Mouse (Mus musculus): ENCODE results near the gene Tmem208. TPM values are rescaled to one million over a fixed set of nuclear protein-coding genes. Genes with fewer than 3 reads are reported as not detected.

The Tmem208 gene
- total and polyA plus RNA-seq, 3 experiments, result 76.2 to 133 (median 88.1) TPM

- TF ChIP-seq IRF4 (IDR thresholded peaks at IDR 0.05; ENCODE audit: low read depth, low read length) (peak; percentile 67), GABPA (IDR thresholded peaks at IDR 0.05; ENCODE audit: insufficient replicate concordance, low read depth, low read length) (no peak), MAZ (IDR thresholded peaks at IDR 0.05; ENCODE audit: low read depth, low read length) (0 out of 2 replicates have a peak, but pooled peaks have one; percentile 51)
Observed at GRCm38 (mm10) chr8:105295256-105295655, 30.9 kb upstream of the Tmem208 start (continued).

DNA sequence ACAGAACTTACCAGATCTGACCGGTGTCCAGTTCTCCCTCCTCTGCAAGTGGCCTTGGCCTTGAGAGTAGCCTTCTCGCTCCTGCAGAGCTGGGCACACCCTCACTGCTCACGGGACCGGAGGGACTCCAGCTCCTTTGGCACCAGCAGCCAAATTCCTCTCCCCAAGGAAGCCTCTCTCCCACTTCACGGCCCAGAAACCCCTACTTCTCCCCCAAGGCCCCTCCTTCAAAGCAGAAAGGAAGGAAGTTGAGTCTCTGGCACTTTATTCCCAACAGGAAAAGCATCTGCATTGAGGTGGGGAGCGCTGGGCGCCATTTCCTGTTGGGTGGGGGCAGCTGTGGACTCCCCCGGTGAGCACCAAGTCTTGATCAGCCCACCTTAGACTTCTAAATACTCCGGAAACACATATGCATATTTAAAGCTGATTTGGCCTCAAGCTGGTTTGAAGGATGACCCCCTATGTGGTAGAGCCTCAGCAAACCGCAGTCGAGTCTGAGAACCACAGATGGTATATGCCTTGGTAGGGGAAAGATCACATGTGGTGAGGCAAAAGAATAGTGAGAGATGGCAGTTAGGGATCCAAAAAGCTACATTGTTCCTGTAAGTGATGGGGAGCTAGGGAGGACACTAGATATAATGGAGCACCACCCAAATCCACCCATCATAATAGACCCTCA, 30.1 kb upstream of the Tmem208 start, which contains the start of gene Exoc3l:
Gene Exoc3l (minus strand): TSS at position 207 of the 679 bp plus-strand sequence.
- H3K4me3 ChIP-seq (replicated peaks in 1 of 3; ENCODE audit: low read depth in 2 of 3, low read length in 2 of 3, poor library complexity in 1 of 3), result peak within 1 kb of the TSS; percentile 82 to 96 (median 89)
- in situ Hi-C loops (cut with MboI; ENCODE audit: low pct_ligation_motif_present, low pct_unique_long_range_greater_than_20kb, low sequenced_read_pairs), result no loop called here
- DNase-seq (ENCODE audit: extremely low read depth), result peak; percentile 60

DNA sequence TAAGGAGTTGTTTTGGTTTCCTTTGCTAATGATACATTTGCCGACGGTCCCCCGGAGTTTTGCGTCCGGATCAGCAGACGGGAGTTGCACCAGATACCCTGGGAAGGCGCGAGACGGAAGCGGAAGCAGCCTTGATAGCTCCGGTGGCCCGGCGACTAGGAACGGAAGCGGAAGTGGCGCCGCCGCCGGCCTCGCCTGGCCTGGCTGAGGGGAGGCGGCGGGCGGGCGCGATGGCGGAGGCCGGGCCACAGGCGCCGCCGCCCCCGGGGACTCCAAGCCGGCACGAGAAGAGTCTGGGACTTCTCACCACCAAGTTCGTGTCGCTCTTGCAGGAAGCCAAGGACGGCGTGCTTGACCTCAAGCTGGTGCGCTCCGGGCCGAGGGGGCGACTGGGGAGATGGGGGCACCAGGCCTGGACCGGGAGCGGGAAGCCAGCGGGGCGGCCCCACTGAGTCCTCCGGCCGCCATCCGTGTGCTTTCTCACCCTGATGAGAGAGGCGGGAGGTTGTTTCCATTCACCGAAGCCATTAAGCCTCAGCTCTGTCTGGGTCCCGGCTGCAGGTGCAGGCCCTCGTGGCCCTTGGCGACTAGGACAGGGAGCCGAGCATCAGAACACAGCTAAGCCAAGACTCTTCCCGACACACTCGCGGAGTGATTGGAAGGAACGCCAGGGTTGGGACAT, 28.5 kb upstream of the Tmem208 start, which contains the start of gene E2f4:
Gene E2f4 (plus strand): TSS at position 153 of the 682 bp plus-strand sequence.
- H3K27ac ChIP-seq (ENCODE audit: insufficient read depth, low read depth), result peak within 1 kb of the TSS; percentile 50
- H3K27me3 ChIP-seq (replicated peaks), result no peaks in the 10 kb centered on the region
- peak within 1 kb of the TSS; percentile 88 for H3K4me2 ChIP-seq (ENCODE audit: insufficient read depth, low read depth, poor library complexity, severe bottlenecking)
- peaks cover 26% of the 10 kb centered on the region for H3K79me2 ChIP-seq (replicated peaks; ENCODE audit: control insufficient read depth, extremely low read depth, insufficient read depth, poor library complexity, severe bottlenecking)
- no peaks in the 10 kb centered on the region for H3K9me3 ChIP-seq (replicated peaks; ENCODE audit: low read length)
- H3K9ac ChIP-seq (ENCODE audit: insufficient read depth, low read depth), result peak within 1 kb of the TSS; percentile 94
- H3K4me1 ChIP-seq (ENCODE audit: control insufficient read depth in 1 of 2, insufficient read depth in 2 of 2), result peaks cover 10 to 59% of the 10 kb centered on the region in 2 experiments
- DNase-seq (ENCODE audit: extremely low read depth), result peak; percentile 93
- in situ Hi-C loops (cut with MboI; ENCODE audit: low pct_ligation_motif_present, low pct_unique_long_range_greater_than_20kb, low sequenced_read_pairs), result no loop called here
- peak within 1 kb of the TSS; percentile 82 to 96 (median 89) for H3K4me3 ChIP-seq (replicated peaks in 1 of 3; ENCODE audit: low read depth in 2 of 3, low read length in 2 of 3, poor library complexity in 1 of 3)
- peaks cover 25 to 47% of the 10 kb centered on the region in 2 experiments for H3K36me3 ChIP-seq (replicated peaks in 1 of 2; ENCODE audit: control insufficient read depth in 1 of 2, insufficient read depth in 1 of 2, low read length in 1 of 2)
- dilution Hi-C loops (cut with MboI; ENCODE audit: extremely low pct_ligation_motif_present, extremely low pct_unique_long_range_greater_than_20kb, low sequenced_read_pairs), result no loop called here
- peak; percentile 81 for TF ChIP-seq TCF12 (IDR thresholded peaks at IDR 0.05; ENCODE audit: low read depth, low read length)
- no peak for TF ChIP-seq PAX5 (IDR thresholded peaks at IDR 0.05; ENCODE audit: low read length)
- TF ChIP-seq IRF4 (IDR thresholded peaks at IDR 0.05; ENCODE audit: low read depth, low read length), result peak; percentile 57; the same call in 1 of the 2 replicates
- TF ChIP-seq SMC3 (IDR thresholded peaks at IDR 0.05; ENCODE audit: low read depth, low read length), result no peak
- TF ChIP-seq KAT2A (IDR thresholded peaks at IDR 0.05; ENCODE audit: insufficient replicate concordance, low read length), result peak; percentile 73; the same call in 1 of the 2 replicates
- peak; percentile 85 for TF ChIP-seq POLR2A (IDR thresholded peaks at IDR 0.05; ENCODE audit: low read depth, low read length)
- no peak for TF ChIP-seq CTCF (conservative IDR thresholded peaks at IDR 0.05 in 1 of 2, IDR thresholded peaks at IDR 0.05 in 1 of 2; ENCODE audit: low read depth in 2 of 2, low read length in 2 of 2)
- TF ChIP-seq USF1 (IDR thresholded peaks at IDR 0.05; ENCODE audit: low read depth, low read length), result no peak
- peak; percentile 99 for TF ChIP-seq ELF1 (IDR thresholded peaks at IDR 0.05; ENCODE audit: low read depth, low read length)
- TF ChIP-seq NRF1 (IDR thresholded peaks at IDR 0.05; ENCODE audit: low read depth, low read length), result peak; percentile 43
- no peak for TF ChIP-seq MAX (IDR thresholded peaks at IDR 0.05; ENCODE audit: low read length)
- no peak for TF ChIP-seq MAFK (IDR thresholded peaks at IDR 0.05; ENCODE audit: insufficient replicate concordance, low read length)
- TF ChIP-seq E2F4 (IDR thresholded peaks at IDR 0.05; ENCODE audit: insufficient replicate concordance, low read depth, low read length), result no peak
- no peak for TF ChIP-seq CHD1 (IDR thresholded peaks at IDR 0.05; ENCODE audit: low read depth, low read length)
- TF ChIP-seq ZKSCAN1 (IDR thresholded peaks at IDR 0.05; ENCODE audit: borderline replicate concordance, low read depth, low read length), result no peak
- TF ChIP-seq MYC (IDR thresholded peaks at IDR 0.05; ENCODE audit: low read depth, low read length), result peak; percentile 52; the same call in 1 of the 2 replicates
- peak; percentile 66; the same call in 1 of the 2 replicates for TF ChIP-seq POLR2AphosphoS2 (IDR thresholded peaks at IDR 0.05; ENCODE audit: low read depth, low read length)
- TF ChIP-seq CHD2 (IDR thresholded peaks at IDR 0.05; ENCODE audit: low read length), result no peak; the same call in 1 of the 2 replicates
- 0 out of 2 replicates have a peak, but pooled peaks have one; percentile 27 for TF ChIP-seq TBP (conservative IDR thresholded peaks at IDR 0.05; ENCODE audit: low read depth, low read length)

More for the DNA sequence above, 30.1 kb upstream of the Tmem208 start, which contains the start of gene Exoc3l:
- H3K4me1 ChIP-seq (ENCODE audit: control insufficient read depth in 1 of 2, insufficient read depth in 2 of 2), result peaks cover 8 to 47% of the 10 kb centered on the region in 2 experiments
- no peaks in the 10 kb centered on the region for H3K27me3 ChIP-seq (replicated peaks)
- TF ChIP-seq UBTF (IDR thresholded peaks at IDR 0.05; ENCODE audit: low read depth, low read length) (no peak), MYC (IDR thresholded peaks at IDR 0.05; ENCODE audit: low read depth, low read length) (0 out of 2 replicates have a peak, but pooled peaks have one; percentile 29), KAT2A (IDR thresholded peaks at IDR 0.05; ENCODE audit: insufficient replicate concordance, low read length) (no peak), BHLHE40 (IDR thresholded peaks at IDR 0.05; ENCODE audit: low read depth, low read length) (no peak; the same call in 1 of the 2 replicates), EP300 (IDR thresholded peaks at IDR 0.05; ENCODE audit: low read length) (peak; percentile 44), MAX (IDR thresholded peaks at IDR 0.05; ENCODE audit: low read length) (peak; percentile 49; the same call in 1 of the 2 replicates), MXI1 (IDR thresholded peaks at IDR 0.05; ENCODE audit: low read depth, low read length) (0 out of 2 replicates have a peak, but pooled peaks have one; percentile 39), HCFC1 (IDR thresholded peaks at IDR 0.05; ENCODE audit: low read depth, low read length) (no peak), MAZ (IDR thresholded peaks at IDR 0.05; ENCODE audit: low read depth, low read length) (no peak), RCOR1 (conservative IDR thresholded peaks at IDR 0.05; ENCODE audit: low read depth, low read length) (no peak), ZMIZ1 (IDR thresholded peaks at IDR 0.05; ENCODE audit: low read depth, low read length) (peak; percentile 36), TCF12 (IDR thresholded peaks at IDR 0.05; ENCODE audit: low read depth, low read length) (peak; percentile 35), TBP (conservative IDR thresholded peaks at IDR 0.05; ENCODE audit: low read depth, low read length) (peak; percentile 54; the same call in 1 of the 2 replicates), NRF1 (IDR thresholded peaks at IDR 0.05; ENCODE audit: low read depth, low read length) (0 out of 2 replicates have a peak, but pooled peaks have one; percentile 8), USF1 (IDR thresholded peaks at IDR 0.05; ENCODE audit: low read depth, low read length) (no peak), ZNF384 (IDR thresholded peaks at IDR 0.05; ENCODE audit: low read depth, low read length) (no peak)
- peak within 1 kb of the TSS; percentile 65 for H3K27ac ChIP-seq (ENCODE audit: insufficient read depth, low read depth)
- peaks cover 26% of the 10 kb centered on the region for H3K79me2 ChIP-seq (replicated peaks; ENCODE audit: control insufficient read depth, extremely low read depth, insufficient read depth, poor library complexity, severe bottlenecking)
- H3K9ac ChIP-seq (ENCODE audit: insufficient read depth, low read depth), result peak within 1 kb of the TSS; percentile 45
- H3K36me3 ChIP-seq (replicated peaks in 1 of 2; ENCODE audit: control insufficient read depth in 1 of 2, insufficient read depth in 1 of 2, low read length in 1 of 2), result peaks cover 11 to 38% of the 10 kb centered on the region in 2 experiments
- H3K9me3 ChIP-seq (replicated peaks; ENCODE audit: low read length), result no peaks in the 10 kb centered on the region
- peak within 1 kb of the TSS; percentile 88 for H3K4me2 ChIP-seq (ENCODE audit: insufficient read depth, low read depth, poor library complexity, severe bottlenecking)
- dilution Hi-C loops (cut with MboI; ENCODE audit: extremely low pct_ligation_motif_present, extremely low pct_unique_long_range_greater_than_20kb, low sequenced_read_pairs), result no loop called here
